Mouse (Mus musculus): ENCODE results near the gene Gpr171. TPM values are rescaled to one million over a fixed set of nuclear protein-coding genes. Genes with fewer than 3 reads are reported as not detected.

Gpr171 gene
- total and polyA plus RNA-seq, 2 experiments from 2014 or later: 0.78 TPM; not detected in 1

DNA sequence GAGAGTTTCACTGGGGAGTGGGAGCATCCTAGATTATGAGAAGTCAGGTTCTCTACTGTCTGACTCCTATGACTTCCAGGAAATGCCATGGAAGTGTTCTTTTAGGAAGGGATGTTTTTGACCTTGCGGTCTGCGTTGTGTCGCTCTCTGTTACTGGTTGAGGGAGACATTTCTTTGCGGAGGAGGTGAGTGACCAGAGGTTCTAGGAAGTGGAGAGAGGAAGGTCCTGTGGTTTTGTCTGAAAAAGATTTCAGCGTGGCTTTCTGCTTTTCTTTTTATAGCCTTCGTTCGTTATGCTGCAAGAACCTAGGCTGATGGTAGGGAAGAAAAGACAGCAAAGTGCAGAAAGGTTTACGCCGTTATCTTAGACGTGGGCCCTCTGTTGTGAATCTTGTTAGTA lies 3.1 kb downstream of the Gpr171 start:
- no peak overlapping the region for H3K9ac ChIP-seq (replicated peaks; ENCODE audit: low read length)
- H3K9me3 ChIP-seq (ENCODE audit: low read length): no peaks in the 10 kb centered on the region
- H3K27ac ChIP-seq: no peak overlapping the region
- no peak overlapping the region for H3K4me2 ChIP-seq (ENCODE audit: low read depth, low read length)
- H3K36me3 ChIP-seq (ENCODE audit: insufficient read depth, low read length): no peaks in the 10 kb centered on the region
- no peak for ATAC-seq
- TF ChIP-seq CTCF (IDR thresholded peaks at IDR 0.05; ENCODE audit: low read depth): no peak
- 90% methylated on average over 10 of the region's 10 CpGs for WGBS
- no peaks in the 10 kb centered on the region for H3K27me3 ChIP-seq (ENCODE audit: insufficient read depth, low read length)
- DNase-seq (ENCODE audit: low spot score): no peak
- no peak overlapping the region for H3K4me3 ChIP-seq (ENCODE audit: low read length)
- no peaks in the 10 kb centered on the region for H3K4me1 ChIP-seq (ENCODE audit: insufficient read depth, low read length)

DNA sequence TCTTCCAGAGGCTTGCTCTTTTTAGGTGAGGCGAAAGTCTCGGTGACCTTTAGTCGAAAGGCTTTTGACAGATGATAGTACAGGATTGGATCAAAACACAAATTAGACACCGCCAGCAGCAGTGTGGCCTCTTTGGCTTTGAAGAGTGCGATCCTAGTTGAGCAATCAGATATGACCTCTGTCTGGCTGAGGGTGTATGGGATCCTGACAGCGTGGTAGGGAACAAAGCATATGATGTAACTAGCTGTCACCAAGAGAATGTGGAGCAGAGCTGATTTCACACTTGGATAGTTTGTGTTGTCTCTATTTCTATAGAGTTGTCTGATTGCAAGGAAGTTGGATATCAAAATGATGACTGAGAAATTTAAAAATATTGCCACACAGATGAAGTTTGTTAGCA lies 4.2 kb downstream of the Gpr171 start:
- DNase-seq (ENCODE audit: low spot score) (no peak), ATAC-seq (peak; percentile 69; the same call in 1 of the 2 replicates)
- 45% methylated on average over 6 of the region's 6 CpGs for WGBS
- H3K4me1 ChIP-seq (ENCODE audit: insufficient read depth, low read length): no peaks in the 10 kb centered on the region
- no peak overlapping the region for H3K4me2 ChIP-seq (ENCODE audit: low read depth, low read length)
- H3K4me3 ChIP-seq (ENCODE audit: low read length): no peak overlapping the region
- H3K27ac ChIP-seq: no peak overlapping the region
- no peaks in the 10 kb centered on the region for H3K9me3 ChIP-seq (ENCODE audit: low read length)
- H3K9ac ChIP-seq (replicated peaks; ENCODE audit: low read length): no peak overlapping the region
- H3K36me3 ChIP-seq (ENCODE audit: insufficient read depth, low read length): no peaks in the 10 kb centered on the region
- no peaks in the 10 kb centered on the region for H3K27me3 ChIP-seq (ENCODE audit: insufficient read depth, low read length)
- no peak for TF ChIP-seq CTCF (IDR thresholded peaks at IDR 0.05; ENCODE audit: low read depth)

DNA sequence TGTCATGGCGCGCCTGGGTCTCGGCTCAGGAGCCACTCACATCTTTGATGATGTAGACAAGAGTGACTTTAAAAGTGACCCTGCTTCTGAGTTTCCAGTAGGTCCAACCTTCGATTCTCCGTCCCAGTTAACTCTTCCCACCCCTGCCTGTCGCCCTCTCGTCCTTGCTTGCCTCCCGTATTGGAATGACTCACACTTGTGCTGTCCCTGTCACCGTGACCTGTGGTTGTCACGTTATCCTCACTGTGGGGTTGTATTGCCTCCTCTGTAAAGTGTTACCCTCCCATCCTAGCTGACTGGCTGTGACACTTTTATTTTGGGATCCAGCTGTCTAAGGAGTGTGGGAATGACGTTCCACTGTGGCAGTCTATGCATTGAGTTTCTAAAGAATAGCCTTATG lies 8.9 kb downstream of the Gpr171 start:
- ATAC-seq: no peak
- TF ChIP-seq CTCF (IDR thresholded peaks at IDR 0.05; ENCODE audit: low read depth): no peak

DNA sequence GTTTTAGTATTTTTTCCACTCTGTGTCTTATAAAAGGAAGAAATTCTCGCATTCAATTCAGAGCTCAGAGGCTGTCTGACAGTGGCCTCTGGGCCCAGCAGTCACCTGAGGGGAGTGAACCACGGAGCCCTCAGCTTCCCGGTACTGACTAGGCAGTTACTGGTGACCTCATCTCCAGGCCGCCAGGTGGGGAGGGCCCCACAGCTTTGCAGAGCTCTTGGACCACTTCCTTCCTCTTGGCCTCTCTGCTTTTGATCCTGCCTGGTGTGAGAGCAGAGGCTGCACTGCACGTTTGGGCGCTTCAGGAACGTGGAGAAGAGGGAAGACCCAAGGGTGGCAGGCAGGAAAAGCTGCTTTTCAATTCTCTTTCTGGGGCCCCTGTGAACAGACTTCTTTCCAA lies 20.7 kb downstream of the Gpr171 start:
- no peak for ATAC-seq
- Histone ChIP-seq H3K9ac (replicated peaks; ENCODE audit: low read length) (no peak overlapping the region), H3K36me3 (ENCODE audit: insufficient read depth, low read length) (no peaks in the 10 kb centered on the region), H3K4me1 (ENCODE audit: insufficient read depth, low read length) (no peaks in the 10 kb centered on the region), H3K4me2 (ENCODE audit: low read depth, low read length) (no peak overlapping the region), H3K4me3 (ENCODE audit: low read length) (no peak overlapping the region), H3K9me3 (ENCODE audit: low read length) (no peaks in the 10 kb centered on the region), H3K27me3 (ENCODE audit: insufficient read depth, low read length) (no peaks in the 10 kb centered on the region), H3K27ac (no peak overlapping the region)
- DNase-seq (ENCODE audit: low spot score): no peak
- WGBS: 41% methylated on average over 7 of the region's 7 CpGs
- no peak for TF ChIP-seq CTCF (IDR thresholded peaks at IDR 0.05; ENCODE audit: low read depth)

More for the DNA sequence above, 8.9 kb downstream of the Gpr171 start:
- 77% methylated on average over 11 of the region's 11 CpGs for WGBS
- H3K27me3 ChIP-seq (ENCODE audit: insufficient read depth, low read length): no peaks in the 10 kb centered on the region
- H3K4me3 ChIP-seq (ENCODE audit: low read length): no peak overlapping the region
- H3K4me2 ChIP-seq (ENCODE audit: low read depth, low read length): no peak overlapping the region
- no peaks in the 10 kb centered on the region for H3K9me3 ChIP-seq (ENCODE audit: low read length)
- H3K9ac ChIP-seq (replicated peaks; ENCODE audit: low read length): no peak overlapping the region
- no peaks in the 10 kb centered on the region for H3K36me3 ChIP-seq (ENCODE audit: insufficient read depth, low read length)
- DNase-seq (ENCODE audit: low spot score): no peak
- no peak overlapping the region for H3K27ac ChIP-seq
- no peaks in the 10 kb centered on the region for H3K4me1 ChIP-seq (ENCODE audit: insufficient read depth, low read length)

DNA sequence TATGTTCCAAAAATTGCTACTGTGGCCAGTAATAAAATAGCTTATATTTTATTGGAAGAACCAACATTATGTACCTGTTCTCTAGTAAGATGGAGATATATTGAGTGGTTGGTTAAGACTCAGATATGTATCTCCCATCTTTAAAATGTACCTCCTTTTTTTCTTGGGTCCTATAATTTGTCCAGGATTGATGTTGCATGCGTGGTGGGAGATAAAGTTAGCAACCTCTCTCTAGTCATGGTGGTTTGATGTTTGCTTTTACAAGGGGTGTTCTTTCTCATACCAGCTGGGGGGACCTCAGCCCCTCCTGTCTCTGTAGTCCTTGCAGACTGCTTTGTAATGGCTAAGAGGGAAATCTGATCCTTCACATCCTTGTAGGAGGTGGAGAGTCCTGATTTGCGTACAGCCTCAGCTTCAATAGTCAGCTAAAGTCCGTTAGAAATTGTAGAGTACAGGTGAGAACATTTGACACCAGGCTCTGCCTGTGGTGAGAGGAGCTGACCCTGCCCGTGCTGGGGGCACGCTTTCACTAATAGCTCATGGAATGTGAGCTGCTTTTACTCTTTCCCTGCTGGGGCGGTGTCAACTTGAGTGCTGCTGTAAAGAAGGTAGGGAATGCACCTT lies 21.2 kb downstream of the Gpr171 start:
- Histone ChIP-seq H3K4me1 (ENCODE audit: insufficient read depth, low read length) (no peaks in the 10 kb centered on the region), H3K4me3 (ENCODE audit: low read length) (no peak overlapping the region), H3K27me3 (ENCODE audit: insufficient read depth, low read length) (no peaks in the 10 kb centered on the region), H3K36me3 (ENCODE audit: insufficient read depth, low read length) (no peaks in the 10 kb centered on the region), H3K9me3 (ENCODE audit: low read length) (no peaks in the 10 kb centered on the region), H3K4me2 (ENCODE audit: low read depth, low read length) (no peak overlapping the region), H3K27ac (no peak overlapping the region), H3K9ac (replicated peaks; ENCODE audit: low read length) (no peak overlapping the region)
- no peak for ATAC-seq
- 41% methylated on average over 6 of the region's 6 CpGs for WGBS
- TF ChIP-seq CTCF (IDR thresholded peaks at IDR 0.05; ENCODE audit: low read depth): no peak
- DNase-seq (ENCODE audit: low spot score): no peak

DNA sequence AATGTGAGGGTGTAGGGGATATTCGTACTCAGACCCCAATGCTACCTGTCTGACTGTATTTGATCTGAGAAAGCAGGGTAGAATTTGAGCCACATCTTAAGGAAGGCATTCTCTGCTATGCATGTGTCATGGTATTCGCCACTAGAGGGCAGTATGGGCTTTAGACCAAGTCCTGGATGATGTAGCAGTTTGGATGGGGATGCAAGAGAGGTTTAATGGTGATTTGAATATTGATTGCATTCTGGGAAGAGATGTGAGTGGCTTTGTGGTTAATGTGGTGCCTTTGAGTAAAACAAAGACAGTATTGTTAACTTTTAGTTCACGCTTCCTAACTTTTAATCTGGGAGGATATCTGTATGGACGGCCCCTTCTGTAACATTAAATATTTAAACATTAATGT lies 22.3 kb downstream of the Gpr171 start:
- DNase-seq (ENCODE audit: low spot score) (peak; percentile 67), ATAC-seq (peak; percentile 72)
- H3K27me3 ChIP-seq (ENCODE audit: insufficient read depth, low read length): no peaks in the 10 kb centered on the region
- 41% methylated on average over 4 of the region's 4 CpGs for WGBS
- H3K36me3 ChIP-seq (ENCODE audit: insufficient read depth, low read length): no peaks in the 10 kb centered on the region
- H3K4me3 ChIP-seq (ENCODE audit: low read length): no peak overlapping the region
- no peak overlapping the region for H3K27ac ChIP-seq
- H3K9me3 ChIP-seq (ENCODE audit: low read length): no peaks in the 10 kb centered on the region
- H3K4me1 ChIP-seq (ENCODE audit: insufficient read depth, low read length): no peaks in the 10 kb centered on the region
- H3K9ac ChIP-seq (replicated peaks; ENCODE audit: low read length): no peak overlapping the region
- H3K4me2 ChIP-seq (ENCODE audit: low read depth, low read length): no peak overlapping the region
- TF ChIP-seq CTCF (IDR thresholded peaks at IDR 0.05; ENCODE audit: low read depth): peak; percentile 72

DNA sequence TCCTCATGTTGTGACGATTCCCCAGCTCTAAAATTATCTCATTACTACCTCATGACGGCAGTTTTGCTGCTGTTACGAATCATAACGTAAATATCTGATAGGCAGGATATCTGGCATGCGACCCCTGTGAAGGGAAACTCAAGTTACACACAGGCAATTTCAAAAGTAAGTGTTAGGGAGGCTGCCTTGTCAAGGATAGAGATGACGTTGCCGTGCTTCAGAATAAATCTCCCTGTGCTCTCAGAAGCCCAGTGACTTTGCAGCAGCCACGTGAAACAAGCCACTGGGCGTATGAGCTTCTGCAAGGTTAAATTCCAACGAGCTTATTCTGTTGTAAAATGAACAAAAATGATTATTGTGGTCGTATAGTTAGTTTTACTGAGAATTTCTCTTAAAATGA lies 23.0 kb downstream of the Gpr171 start:
- no peaks in the 10 kb centered on the region for H3K36me3 ChIP-seq (ENCODE audit: insufficient read depth, low read length)
- no peaks in the 10 kb centered on the region for H3K27me3 ChIP-seq (ENCODE audit: insufficient read depth, low read length)
- DNase-seq (ENCODE audit: low spot score) (no peak), ATAC-seq (no peak)
- TF ChIP-seq CTCF (IDR thresholded peaks at IDR 0.05; ENCODE audit: low read depth): no peak
- WGBS: 86% methylated on average over 11 of the region's 11 CpGs
- H3K27ac ChIP-seq: no peak overlapping the region
- H3K4me3 ChIP-seq (ENCODE audit: low read length): no peak overlapping the region
- H3K4me1 ChIP-seq (ENCODE audit: insufficient read depth, low read length): no peaks in the 10 kb centered on the region
- no peaks in the 10 kb centered on the region for H3K9me3 ChIP-seq (ENCODE audit: low read length)
- H3K4me2 ChIP-seq (ENCODE audit: low read depth, low read length): no peak overlapping the region
- no peak overlapping the region for H3K9ac ChIP-seq (replicated peaks; ENCODE audit: low read length)
